Mouse (Mus musculus) neural tube, embryonic 14.5 days (tissue): ENCODE measurements around the gene Fcer2a. TPM values are rescaled to one million over a fixed set of nuclear protein-coding genes. Genes with fewer than 3 reads are reported as not detected.
A peak's percentile ranks its signal among the peaks of the same experiment; 100 is the strongest.

ENCODE experiments used
- ATAC-seq: fragments of 200-750 bp; cut with Nextera tagmentation; 2 replicates; pipeline ENCODE4 v1.8.0; 2017; ENCODE audit warnings: low read depth, mild to moderate bottlenecking, moderate TSS enrichment, moderate library complexity
- H3K27ac ChIP-seq: fragments of 300-500 bp; sonication (generic); 2 replicates; pipeline ENCODE4 v1.5.1; 2014; ENCODE audit warnings: low read depth, mild to moderate bottlenecking, control low read depth, low read length, moderate library complexity, mixed read lengths
- H3K27me3 ChIP-seq: fragments of 300-500 bp; sonication (generic); 2 replicates; pipeline ENCODE4 v1.6.1; 2014; ENCODE audit warnings: low read length; ENCODE audit not compliant: control insufficient read depth, insufficient read depth
- H3K36me3 ChIP-seq: fragments of 300-500 bp; sonication (generic); 2 replicates; pipeline ENCODE4 v1.6.1; 2014; ENCODE audit warnings: low read length, mixed read lengths; ENCODE audit not compliant: control insufficient read depth, insufficient read depth
- H3K4me1 ChIP-seq: fragments of 300-500 bp; sonication (generic); 2 replicates; pipeline ENCODE4 v1.6.1; 2014; ENCODE audit warnings: low read length; ENCODE audit not compliant: control insufficient read depth, insufficient read depth
- H3K4me2 ChIP-seq: fragments of 300-500 bp; sonication (generic); 2 replicates; pipeline ENCODE4 v1.6.1; 2014; ENCODE audit warnings: mild to moderate bottlenecking, low read depth, low read length, control low read depth
- H3K4me3 ChIP-seq: fragments of 300-500 bp; sonication (generic); 2 replicates; pipeline ENCODE4 v1.5.1; 2014; ENCODE audit warnings: low read depth, low read length, control low read depth, mixed read lengths
- H3K9ac ChIP-seq: fragments of 300-500 bp; sonication (generic); replicated peaks from 2 replicates; pipeline ENCODE4 v1.6.1; 2014; ENCODE audit warnings: low read depth, mild to moderate bottlenecking, control low read depth, low read length, mixed read lengths
- H3K9me3 ChIP-seq: fragments of 300-500 bp; sonication (generic); 2 replicates; pipeline ENCODE4 v1.6.1; 2016; ENCODE audit warnings: low read length; ENCODE audit not compliant: control insufficient read depth
- WGBS: fragments of 180-500 bp; shearing (Covaris S2); extraction: QIAGEN DNeasy Blood & Tissue Kit; methylation state at CpG from one replicate; pipeline ENCODE4 v1.1.7; 2014; 5-methylcytosine and 5-hydroxymethylcytosine counted together
- polyA plus RNA-seq: library from polyadenylated mRNA; unstranded; fragments of >200 nt; fragmentation: Nextera tagmentation; extraction: Ambion mirVana; gene quantifications from 2 replicates; pipeline ENCODE4 v1.2.1, GENCODE M21; 2014

Gene Fcer2a
- polyA plus RNA-seq: 0.15 and 0.28 TPM in 2 replicates

DNA sequence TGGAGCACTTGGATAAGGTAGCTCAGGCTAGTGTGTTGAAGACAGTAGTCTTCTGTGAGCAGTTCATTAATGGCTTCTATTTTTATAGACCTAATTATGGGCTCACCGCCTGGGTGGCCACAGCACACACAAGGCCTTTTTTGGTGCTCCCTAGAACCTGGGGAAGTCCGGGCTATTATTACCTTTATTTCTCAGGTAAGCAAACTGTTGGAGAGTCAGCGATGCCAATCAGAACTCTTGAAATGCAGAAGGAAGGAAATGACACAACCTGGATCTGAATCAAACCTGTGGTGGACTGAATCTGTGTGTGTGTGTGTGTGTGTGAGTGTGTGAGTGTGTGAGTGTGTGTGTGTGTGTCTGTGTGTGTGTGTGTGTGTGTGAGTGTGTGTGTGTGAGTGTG, at the start of gene Fcer2a:
Fcer2a (minus strand) TSS at position 55 of the 400 bp plus-strand sequence.
- WGBS: 88% methylated on average over 3 of the region's 3 CpGs
- no peak for ATAC-seq

DNA sequence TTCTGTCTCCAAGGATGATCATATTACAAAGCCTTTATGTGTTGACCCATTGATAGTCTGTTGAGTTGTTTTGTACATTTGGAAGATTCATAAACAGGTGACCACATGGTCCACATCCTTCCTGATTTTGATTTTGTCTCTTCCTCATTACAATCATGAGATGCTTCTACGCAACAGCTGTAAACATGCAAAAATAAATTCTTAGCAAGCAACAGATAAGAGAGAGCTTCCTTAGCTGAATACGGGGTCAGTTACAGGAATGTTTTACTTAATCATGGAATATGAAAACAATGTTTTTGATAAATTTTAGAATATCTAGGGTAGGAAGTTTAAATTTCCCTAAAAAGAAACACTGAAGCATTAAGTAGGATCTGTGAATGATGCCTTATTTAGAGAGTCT, 43.0 kb upstream of the Fcer2a start:
- 88% methylated on average over 2 of the region's 2 CpGs for WGBS
- H3K4me2 ChIP-seq: no peak overlapping the region
- no peak for ATAC-seq
- H3K27me3 ChIP-seq: no peaks in the 10 kb centered on the region
- no peaks in the 10 kb centered on the region for H3K36me3 ChIP-seq
- H3K27ac ChIP-seq: no peak overlapping the region
- H3K9ac ChIP-seq: no peak overlapping the region
- no peaks in the 10 kb centered on the region for H3K4me1 ChIP-seq
- no peaks in the 10 kb centered on the region for H3K9me3 ChIP-seq
- H3K4me3 ChIP-seq: no peak overlapping the region

More for the DNA sequence above, at the start of gene Fcer2a:
- no peak within 1 kb of the TSS for H3K27ac ChIP-seq
- no peaks in the 10 kb centered on the region for H3K27me3 ChIP-seq
- H3K4me1 ChIP-seq: no peaks in the 10 kb centered on the region
- no peaks in the 10 kb centered on the region for H3K9me3 ChIP-seq
- H3K36me3 ChIP-seq: no peaks in the 10 kb centered on the region
- H3K9ac ChIP-seq: no peak within 1 kb of the TSS
- no peak within 1 kb of the TSS for H3K4me3 ChIP-seq
- H3K4me2 ChIP-seq: no peak within 1 kb of the TSS

DNA sequence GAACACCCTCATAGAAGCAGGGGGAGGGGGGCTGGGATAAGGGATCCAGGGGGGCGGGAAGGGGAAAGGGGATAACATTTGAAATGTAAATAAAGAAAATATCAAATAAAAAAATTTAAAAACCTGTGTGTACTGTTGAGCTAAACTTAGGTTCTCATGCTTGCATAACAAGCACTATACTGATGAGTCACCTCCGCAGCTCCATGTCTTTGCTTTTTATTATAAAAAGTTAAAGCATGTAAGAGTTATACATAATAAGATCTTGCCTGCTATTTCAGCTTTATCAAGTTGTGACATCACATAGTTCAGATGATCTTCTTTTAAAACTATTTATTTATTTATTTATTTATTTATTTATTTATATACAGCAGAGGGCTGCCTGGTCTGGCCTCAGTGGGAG, 41.6 kb upstream of the Fcer2a start:
- no peak for ATAC-seq

DNA sequence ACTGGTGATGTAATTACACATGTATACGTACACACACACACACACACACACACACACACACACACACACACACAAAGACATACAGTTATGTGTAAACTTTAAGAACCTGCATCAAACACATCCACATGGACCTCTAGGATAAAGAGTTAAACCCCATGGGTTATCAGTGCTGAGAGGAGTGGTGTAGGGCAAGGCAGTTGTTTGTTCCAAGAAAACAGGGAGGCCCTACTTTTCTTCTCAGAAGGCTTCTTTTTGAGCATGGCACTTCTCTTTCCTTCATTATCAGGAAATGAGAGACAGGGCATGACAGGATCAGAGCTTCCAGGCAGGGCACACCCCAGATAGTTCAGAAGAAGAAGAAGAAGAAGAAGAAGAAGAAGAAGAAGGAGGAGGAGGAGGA, 40.1 kb upstream of the Fcer2a start:
- Histone ChIP-seq H3K4me3 (no peak overlapping the region), H3K36me3 (no peaks in the 10 kb centered on the region), H3K27ac (no peak overlapping the region), H3K27me3 (no peaks in the 10 kb centered on the region), H3K9me3 (no peaks in the 10 kb centered on the region), H3K4me1 (no peaks in the 10 kb centered on the region), H3K4me2 (no peak overlapping the region), H3K9ac (no peak overlapping the region)
- ATAC-seq: no peak
- 71% methylated on average over 1 of the region's 1 CpGs for WGBS

More for the DNA sequence above, 41.6 kb upstream of the Fcer2a start:
- Histone ChIP-seq H3K27ac (no peak overlapping the region), H3K9me3 (no peaks in the 10 kb centered on the region), H3K4me2 (no peak overlapping the region), H3K4me3 (no peak overlapping the region), H3K27me3 (no peaks in the 10 kb centered on the region), H3K36me3 (no peaks in the 10 kb centered on the region), H3K9ac (no peak overlapping the region), H3K4me1 (no peaks in the 10 kb centered on the region)
- WGBS: 95% methylated on average over 2 of the region's 2 CpGs

DNA sequence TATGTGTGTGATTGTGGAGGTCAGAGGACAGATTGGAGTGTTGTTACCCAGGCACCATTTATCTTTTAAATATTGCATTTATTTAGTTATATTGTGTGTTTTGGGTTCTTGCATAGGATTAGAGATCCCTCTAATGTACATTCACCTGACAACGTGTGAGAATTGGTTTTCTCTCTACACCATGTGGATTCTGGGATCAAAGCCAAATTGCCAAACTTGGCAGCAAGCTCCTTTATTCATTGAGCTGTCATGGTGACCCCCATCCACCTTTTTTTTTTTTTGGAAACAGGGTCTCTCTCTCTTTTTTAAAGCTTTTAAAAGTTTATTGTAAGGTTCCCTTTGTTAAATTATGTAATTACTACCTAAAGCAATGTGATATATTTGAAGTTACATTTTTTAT, 27.1 kb upstream of the Fcer2a start:
- Histone ChIP-seq H3K9ac (no peak overlapping the region), H3K4me1 (no peaks in the 10 kb centered on the region), H3K4me2 (no peak overlapping the region), H3K4me3 (no peak overlapping the region), H3K9me3 (no peaks in the 10 kb centered on the region), H3K27ac (no peak overlapping the region), H3K36me3 (no peaks in the 10 kb centered on the region), H3K27me3 (no peaks in the 10 kb centered on the region)
- no peak for ATAC-seq
- WGBS: 31% methylated on average over 1 of the region's 1 CpGs

DNA sequence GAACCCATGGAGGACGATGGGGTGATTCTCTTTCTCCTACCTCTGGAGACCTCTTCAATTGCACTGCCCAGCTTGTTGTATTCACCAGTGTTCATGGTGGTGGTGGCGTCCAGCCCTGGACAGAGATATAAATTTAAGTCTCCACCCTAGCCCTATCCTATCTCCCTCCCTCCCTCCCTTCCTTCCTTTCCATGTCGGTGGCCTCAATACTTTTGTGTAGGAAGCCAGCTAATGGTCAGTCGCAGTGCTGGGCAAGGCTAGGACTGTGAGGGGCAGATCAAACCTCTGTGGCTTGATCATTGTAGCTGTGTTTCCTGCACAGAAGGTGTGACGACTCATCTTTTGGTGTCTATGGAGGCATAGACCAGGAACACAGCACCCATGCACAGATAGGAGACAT, 26.6 kb upstream of the Fcer2a start, which contains the start of gene Clec4g:
Clec4g (minus strand) TSS at position 101 of the 400 bp plus-strand sequence.
- no peak within 1 kb of the TSS for H3K27ac ChIP-seq
- 91% methylated on average over 5 of the region's 5 CpGs for WGBS
- no peak within 1 kb of the TSS for H3K4me3 ChIP-seq
- ATAC-seq: no peak
- H3K9me3 ChIP-seq: no peaks in the 10 kb centered on the region
- H3K4me1 ChIP-seq: no peaks in the 10 kb centered on the region
- no peak within 1 kb of the TSS for H3K4me2 ChIP-seq
- H3K9ac ChIP-seq: no peak within 1 kb of the TSS
- H3K27me3 ChIP-seq: no peaks in the 10 kb centered on the region
- no peaks in the 10 kb centered on the region for H3K36me3 ChIP-seq

DNA sequence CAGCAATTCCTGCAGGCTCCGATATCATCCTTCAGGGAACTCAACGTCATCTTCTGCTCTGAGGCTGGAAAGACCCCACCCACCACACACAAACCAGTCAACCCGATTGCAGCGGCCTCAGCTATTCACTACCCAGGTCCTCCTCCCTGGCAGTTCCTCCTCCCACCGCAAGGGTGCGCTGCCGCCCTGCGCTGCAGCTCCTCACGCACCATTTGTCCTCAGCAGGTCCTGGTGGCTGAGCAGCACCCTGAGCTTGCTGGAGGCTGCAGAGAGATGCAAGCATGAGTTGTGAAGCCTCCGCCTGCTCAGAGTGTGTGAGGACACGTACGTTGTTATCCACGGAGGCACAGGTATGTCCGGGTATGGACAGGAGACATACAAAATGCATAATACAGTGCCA, 24.6 kb upstream of the Fcer2a start:
- H3K4me1 ChIP-seq: no peaks in the 10 kb centered on the region
- peak; percentile 56; the same call in 1 of the 2 replicates for ATAC-seq
- H3K9me3 ChIP-seq: no peaks in the 10 kb centered on the region
- no peak overlapping the region for H3K9ac ChIP-seq
- WGBS: 19% methylated on average over 14 of the region's 14 CpGs
- H3K27ac ChIP-seq: no peak overlapping the region
- H3K27me3 ChIP-seq: no peaks in the 10 kb centered on the region
- no peak overlapping the region for H3K4me2 ChIP-seq
- H3K4me3 ChIP-seq: no peak overlapping the region
- no peaks in the 10 kb centered on the region for H3K36me3 ChIP-seq

DNA sequence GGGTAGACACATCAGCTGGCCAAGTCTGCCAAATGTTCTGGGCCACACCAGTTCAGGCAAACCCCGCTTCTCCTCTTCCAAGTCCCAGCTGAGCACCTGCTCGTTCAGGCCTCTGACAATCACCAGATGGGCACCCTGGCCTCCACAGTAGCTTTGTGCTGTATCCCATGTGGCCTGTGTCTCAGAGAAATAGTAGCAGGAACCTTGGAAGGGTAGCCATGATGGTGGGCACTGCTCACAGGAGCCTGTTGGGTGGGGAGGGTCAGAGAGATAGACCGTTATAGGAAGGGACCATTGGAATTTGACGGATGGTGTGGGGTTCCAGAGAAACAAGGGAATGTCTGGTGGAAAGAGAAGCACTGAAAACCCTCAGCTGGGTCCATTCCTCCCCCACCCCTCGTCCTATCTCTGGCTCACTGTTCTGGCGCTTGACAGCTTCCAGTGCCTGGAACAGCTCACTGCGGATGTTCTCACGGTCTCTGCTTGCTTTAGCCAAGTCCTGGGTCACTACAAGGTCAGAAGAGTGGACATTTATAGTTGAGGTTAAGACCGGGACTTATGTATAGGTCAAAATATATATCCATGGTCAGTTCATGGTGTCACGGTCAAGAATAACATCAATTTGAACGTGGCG, 23.5 kb upstream of the Fcer2a start:
- Histone ChIP-seq H3K4me2 (no peak overlapping the region), H3K9me3 (no peaks in the 10 kb centered on the region), H3K36me3 (no peaks in the 10 kb centered on the region), H3K27me3 (no peaks in the 10 kb centered on the region), H3K4me3 (no peak overlapping the region), H3K27ac (no peak overlapping the region), H3K9ac (no peak overlapping the region), H3K4me1 (no peaks in the 10 kb centered on the region)
- WGBS: 88% methylated on average over 12 of the region's 12 CpGs
- ATAC-seq: no peak

DNA sequence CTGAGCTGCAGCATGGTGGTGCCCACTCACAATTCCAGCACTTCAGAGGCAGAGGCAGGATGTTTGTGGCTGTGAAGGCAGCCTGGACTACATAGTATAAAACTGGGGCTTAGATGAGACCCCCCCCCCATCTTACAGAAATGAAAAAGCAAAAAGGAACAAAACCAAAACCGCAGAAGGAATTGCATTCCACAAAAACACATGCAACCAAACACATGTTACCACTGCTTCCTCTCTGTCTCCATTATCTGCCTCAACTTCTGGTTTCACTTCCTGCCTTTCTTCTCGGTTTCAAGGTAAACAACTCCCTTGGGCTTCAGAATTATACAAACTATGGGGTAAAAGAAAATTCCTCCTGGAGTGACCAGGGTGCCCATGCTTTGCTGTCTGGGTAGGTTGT, 17.7 kb upstream of the Fcer2a start:
- Histone ChIP-seq H3K27ac (no peak overlapping the region), H3K4me1 (no peaks in the 10 kb centered on the region), H3K9me3 (no peaks in the 10 kb centered on the region), H3K4me3 (no peak overlapping the region), H3K36me3 (no peaks in the 10 kb centered on the region), H3K4me2 (no peak overlapping the region), H3K9ac (no peak overlapping the region), H3K27me3 (no peaks in the 10 kb centered on the region)
- WGBS: 79% methylated on average over 2 of the region's 2 CpGs
- no peak for ATAC-seq
